Mouse (Mus musculus): Measurements from ENCODE around the gene Rhcg.

GRCm38 (mm10) chr7:79578851-79579241 lies 38.6 kb downstream of the Rhcg start:
- TF ChIP-seq POLR2A (IDR thresholded peaks at IDR 0.05; ENCODE audit: insufficient read depth, low read depth, low read length): no peak
- 0 out of 2 replicates have a peak, but pooled peaks have one; percentile 23 for TF ChIP-seq CTCF (IDR thresholded peaks at IDR 0.05; ENCODE audit: insufficient read depth, low read depth, low read length)
